Mouse (Mus musculus) thymus, adult 2 months (tissue): ENCODE measurements around the gene Abcb10. TPM values are rescaled to one million over a fixed set of nuclear protein-coding genes. Genes with fewer than 3 reads are reported as not detected.

Experiments
- DNase-seq: peaks from one replicate; pipeline ENCODE4 v3.0.0; 2021
- H3K27ac ChIP-seq: fragments of 200-500 bp; 2 replicates; pipeline ENCODE4 v1.5.1; 2012; ENCODE audit warnings: low read length, control low read depth; ENCODE audit not compliant: control insufficient read depth, insufficient read depth
- H3K27me3 ChIP-seq: fragments of 200-500 bp; 2 replicates; pipeline ENCODE4 v1.6.1; 2012; ENCODE audit warnings: mild to moderate bottlenecking, low read length, moderate library complexity, mixed read lengths; ENCODE audit not compliant: control insufficient read depth, insufficient read depth
- H3K36me3 ChIP-seq: fragments of 200-500 bp; 2 replicates; pipeline ENCODE4 v1.6.1; 2012; ENCODE audit warnings: mild to moderate bottlenecking, low read length, moderate library complexity; ENCODE audit not compliant: control insufficient read depth, insufficient read depth
- H3K4me1 ChIP-seq: fragments of 200-500 bp; replicated peaks from 2 replicates; pipeline ENCODE4 v1.6.1; 2012; ENCODE audit warnings: low read length; ENCODE audit not compliant: control insufficient read depth, insufficient read depth
- H3K4me3 ChIP-seq: fragments of 200-500 bp; 2 replicates; pipeline ENCODE4 v1.5.1; 2012; ENCODE audit warnings: mild to moderate bottlenecking, low read length, control low read depth, moderate library complexity; ENCODE audit not compliant: control insufficient read depth, insufficient read depth
- CTCF ChIP-seq: fragments of 200-500 bp; IDR thresholded peaks from 2 replicates; pipeline ENCODE4 v1.5.1; 2012; ENCODE audit warnings: mild to moderate bottlenecking, control low read depth, low read length, moderate library complexity, borderline replicate concordance; ENCODE audit not compliant: control insufficient read depth, poor library complexity, insufficient read depth; ENCODE audit errors: extremely low read depth
- POLR2A ChIP-seq: fragments of 200-500 bp; IDR thresholded peaks from 2 replicates; pipeline ENCODE4 v1.6.1; 2012; ENCODE audit warnings: mild to moderate bottlenecking, low read length, control low read depth, moderate library complexity; ENCODE audit not compliant: control insufficient read depth, poor library complexity, insufficient read depth; ENCODE audit errors: extremely low read depth
- WGBS: fragments of 180-500 bp; shearing (Covaris S2); methylation state at CpG from one replicate; pipeline ENCODE4 v1.1.7; 2018; 5-methylcytosine and 5-hydroxymethylcytosine counted together
- polyA plus RNA-seq: library from polyadenylated mRNA; depleted of rRNA; stranded (reverse); fragments of >200 nt; gene quantifications from 2 replicates; pipeline ENCODE4 v1.2.3, GENCODE M21; 2012

Gene Abcb10
- polyA plus RNA-seq, 1 experiment, result 5.5 TPM

GRCm38 (mm10) chr8:123953686-123954085 is 29.2 kb downstream of the Abcb10 start:
- no peak for DNase-seq
- no peak for TF ChIP-seq POLR2A
- TF ChIP-seq CTCF, result no peak
- H3K36me3 ChIP-seq, result no peaks in the 10 kb centered on the region
- WGBS, result 91% methylated on average over 8 of the region's 8 CpGs
- no peak overlapping the region for H3K4me3 ChIP-seq
- no peak overlapping the region for H3K27ac ChIP-seq
- peaks cover 3% of the 10 kb centered on the region; the same call in 1 of the 2 replicates for H3K4me1 ChIP-seq
- no peaks in the 10 kb centered on the region for H3K27me3 ChIP-seq

- Histone ChIP-seq H3K4me1 (peaks cover 3% of the 10 kb centered on the region; the same call in 1 of the 2 replicates), H3K36me3 (no peaks in the 10 kb centered on the region), H3K27me3 (no peaks in the 10 kb centered on the region), H3K27ac (no peak overlapping the region), H3K4me3 (peak overlapping the region; percentile 86; the same call in 1 of the 2 replicates)
- DNase-seq, result peak; percentile 70
- no peak for TF ChIP-seq POLR2A
- no peak for TF ChIP-seq CTCF
- WGBS, result 33% methylated on average over 10 of the region's 10 CpGs
These were observed 32.7 kb downstream of the Abcb10 start for GRCm38 (mm10) chr8:123950077-123950802.

- Histone ChIP-seq H3K4me1 (peaks cover 3% of the 10 kb centered on the region; the same call in 1 of the 2 replicates), H3K36me3 (no peaks in the 10 kb centered on the region), H3K4me3 (peak overlapping the region; percentile 86), H3K27me3 (no peaks in the 10 kb centered on the region), H3K27ac (peak overlapping the region; percentile 32; the same call in 1 of the 2 replicates)
- 2% methylated on average over 10 of the region's 10 CpGs for WGBS
- DNase-seq, result no peak
- TF ChIP-seq POLR2A (no peak), CTCF (no peak)
These were observed 33.3 kb downstream of the Abcb10 start for GRCm38 (mm10) chr8:123949686-123949986.

- no peaks in the 10 kb centered on the region for H3K27me3 ChIP-seq
- peak within 1 kb of the TSS; percentile 86 for H3K4me3 ChIP-seq
- under 1% methylated on average over 77 of the region's 77 CpGs for WGBS
- H3K4me1 ChIP-seq, result peaks cover 3% of the 10 kb centered on the region; the same call in 1 of the 2 replicates
- peak within 1 kb of the TSS; percentile 32; the same call in 1 of the 2 replicates for H3K27ac ChIP-seq
- TF ChIP-seq POLR2A (peak; percentile 42), CTCF (no peak)
- DNase-seq, result peak; percentile 99
- no peaks in the 10 kb centered on the region for H3K36me3 ChIP-seq
These were observed 33.8 kb downstream of the Abcb10 start, which contains the start of gene Nup133 for GRCm38 (mm10) chr8:123948942-123949685. TSS of gene Nup133 (minus strand) at chr8:123949265.

- Histone ChIP-seq H3K4me3 (no peak overlapping the region), H3K36me3 (peaks cover 10% of the 10 kb centered on the region), H3K27me3 (no peaks in the 10 kb centered on the region), H3K27ac (no peak overlapping the region), H3K4me1 (no peaks in the 10 kb centered on the region)
- TF ChIP-seq CTCF, result no peak
- no peak for TF ChIP-seq POLR2A
- 95% methylated on average over 7 of the region's 7 CpGs for WGBS
- no peak for DNase-seq
These were observed 53.9 kb downstream of the Abcb10 start for GRCm38 (mm10) chr8:123929026-123929425.

- Histone ChIP-seq H3K4me3 (no peak overlapping the region), H3K36me3 (peaks cover 16% of the 10 kb centered on the region), H3K4me1 (no peaks in the 10 kb centered on the region), H3K27ac (no peak overlapping the region), H3K27me3 (no peaks in the 10 kb centered on the region)
- no peak for DNase-seq
- TF ChIP-seq POLR2A (no peak), CTCF (no peak)
- WGBS, result 100% methylated on average over 3 of the region's 3 CpGs
These were observed 57.3 kb downstream of the Abcb10 start for GRCm38 (mm10) chr8:123925671-123926070.
